Mouse (Mus musculus) heart, postnatal 0 days (tissue): ENCODE measurements at regions not wholly inside any gene's neighbourhood (a gene's known extent, or its start where the extent isn't known, plus 50 kb on each side); places are given as distances from the start of the nearest gene placed in this dataset.

Source experiments
- ATAC-seq: fragments of 200-750 bp; cut with Nextera tagmentation; 2 replicates; pipeline ENCODE4 v1.8.0; 2017; ENCODE audit warnings: low read depth, moderate number of reproducible peaks, moderate library complexity; ENCODE audit not compliant: insufficient read depth
- DNase-seq: peaks from one replicate; pipeline ENCODE4 v3.0.0-alpha.2; 2016; ENCODE audit warnings: low spot score
- H3K27ac ChIP-seq: fragments of 300-500 bp; sonication (generic); 2 replicates; pipeline ENCODE4 v1.5.1; 2014; ENCODE audit warnings: low read depth, mild to moderate bottlenecking
- H3K27me3 ChIP-seq: fragments of 300-500 bp; sonication (generic); 2 replicates; pipeline ENCODE4 v1.6.1; 2014; ENCODE audit warnings: low read length, mixed read lengths; ENCODE audit not compliant: control insufficient read depth, insufficient read depth
- H3K36me3 ChIP-seq: fragments of 300-500 bp; sonication (generic); replicated peaks from 2 replicates; pipeline ENCODE4 v1.6.1; 2014; ENCODE audit warnings: low read length, mixed read lengths; ENCODE audit not compliant: control insufficient read depth, insufficient read depth
- H3K4me1 ChIP-seq: fragments of 300-500 bp; sonication (generic); 2 replicates; pipeline ENCODE4 v1.6.1; 2014; ENCODE audit warnings: antibody characterized with exemption; ENCODE audit not compliant: control insufficient read depth, insufficient read depth
- H3K4me2 ChIP-seq: fragments of 300-500 bp; sonication (generic); 2 replicates; pipeline ENCODE4 v1.6.1; 2014; ENCODE audit warnings: low read depth, mild to moderate bottlenecking, low read length, moderate library complexity
- H3K4me3 ChIP-seq: fragments of 300-500 bp; sonication (generic); 2 replicates; pipeline ENCODE4 v1.5.1; 2014; ENCODE audit warnings: low read depth, low read length
- H3K9ac ChIP-seq: fragments of 300-500 bp; sonication (generic); replicated peaks from 2 replicates; pipeline ENCODE4 v1.6.1; 2014; ENCODE audit warnings: low read depth, low read length, mixed read lengths
- H3K9me3 ChIP-seq: fragments of 300-500 bp; sonication (generic); replicated peaks from 2 replicates; pipeline ENCODE4 v1.6.1; 2016; ENCODE audit warnings: low read length; ENCODE audit not compliant: control insufficient read depth
- CTCF ChIP-seq: IDR thresholded peaks from 2 replicates; pipeline ENCODE4 v1.5.1; 2016; ENCODE audit warnings: antibody characterized with exemption, control low read depth, low read depth
- EP300 ChIP-seq: IDR thresholded peaks from 2 replicates; pipeline ENCODE4 v1.6.1; 2016; ENCODE audit warnings: antibody characterized with exemption, low read depth
- WGBS: fragments of 180-500 bp; shearing (Covaris S2); extraction: QIAGEN DNeasy Blood & Tissue Kit; methylation state at CpG from one replicate; pipeline ENCODE4 v1.1.7; 2014; 5-methylcytosine and 5-hydroxymethylcytosine counted together

DNA sequence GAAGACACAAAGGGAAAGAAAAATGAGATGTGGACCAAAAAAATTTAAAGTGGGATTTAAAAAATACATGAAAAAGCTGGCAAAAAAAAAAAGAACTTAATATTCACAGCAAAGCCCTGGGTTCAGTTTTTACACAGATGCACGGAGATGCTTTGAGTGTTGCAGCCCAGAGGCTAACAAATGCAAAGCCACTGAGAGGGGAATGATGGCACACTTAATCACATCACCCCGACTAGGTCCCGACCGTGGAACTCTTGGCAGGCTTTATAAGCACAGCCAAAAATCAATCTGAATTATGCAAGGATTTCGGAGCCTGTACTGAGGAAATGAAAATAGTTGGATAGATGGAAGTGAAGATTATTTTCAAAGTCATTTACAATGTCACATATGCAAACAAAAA is 329.6 kb downstream of the Tdrd3 start:
- Histone ChIP-seq H3K36me3 (no peaks in the 10 kb centered on the region), H3K4me3 (no peak overlapping the region), H3K27ac (no peak overlapping the region), H3K4me1 (no peaks in the 10 kb centered on the region), H3K9ac (no peak overlapping the region), H3K27me3 (no peaks in the 10 kb centered on the region), H3K9me3 (no peaks in the 10 kb centered on the region), H3K4me2 (peak overlapping the region; percentile 50)
- TF ChIP-seq EP300 (no peak), CTCF (no peak)
- 47% methylated on average over 5 of the region's 5 CpGs for WGBS
- DNase-seq (no peak), ATAC-seq (no peak)

DNA sequence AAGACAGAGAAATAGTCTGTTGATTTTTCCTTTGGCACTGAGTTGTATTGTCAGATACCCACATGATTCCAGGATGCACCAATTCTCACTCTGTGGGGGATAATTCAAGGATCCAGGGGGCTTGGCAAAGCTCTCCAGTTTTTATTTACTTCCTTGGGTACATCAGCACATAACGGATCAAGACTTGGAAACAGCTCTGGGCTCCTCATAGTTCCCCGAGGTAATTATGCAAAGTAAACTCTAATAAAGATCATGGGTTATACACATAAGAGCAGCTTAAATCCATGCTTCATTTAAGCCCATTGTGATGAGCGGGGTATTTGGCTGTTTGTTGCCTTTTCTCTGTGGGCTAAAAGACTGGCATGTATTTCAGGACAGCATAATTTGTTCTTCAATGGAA is 332.6 kb downstream of the Tdrd3 start:
- Histone ChIP-seq H3K4me1 (no peaks in the 10 kb centered on the region), H3K27me3 (no peaks in the 10 kb centered on the region), H3K9me3 (no peaks in the 10 kb centered on the region), H3K4me2 (no peak overlapping the region), H3K4me3 (no peak overlapping the region), H3K36me3 (no peaks in the 10 kb centered on the region), H3K9ac (no peak overlapping the region), H3K27ac (no peak overlapping the region)
- 76% methylated on average over 3 of the region's 3 CpGs for WGBS
- no peak for ATAC-seq
- TF ChIP-seq EP300 (no peak), CTCF (no peak)
- DNase-seq: no peak

DNA sequence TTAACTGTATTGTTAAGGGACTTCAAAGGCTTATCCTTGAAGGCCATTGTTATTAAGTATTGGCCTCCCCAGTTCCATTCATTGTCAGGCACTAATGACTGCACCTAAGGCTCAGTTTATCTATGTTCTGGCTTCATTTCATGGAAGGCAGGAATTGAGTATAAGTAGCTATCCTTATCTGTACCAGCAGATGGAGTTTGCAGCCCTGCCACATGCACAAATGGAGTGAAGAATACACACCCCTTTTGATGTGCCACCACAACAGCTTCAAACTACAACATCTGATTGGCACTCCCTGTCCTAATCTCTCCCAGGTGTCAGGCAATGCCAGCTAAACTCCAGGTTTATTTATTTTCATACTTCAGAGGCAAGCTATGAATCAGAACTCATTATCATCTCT is 333.3 kb downstream of the Tdrd3 start:
- no peaks in the 10 kb centered on the region for H3K4me1 ChIP-seq
- ATAC-seq (no peak), DNase-seq (no peak)
- peak; percentile 25 for TF ChIP-seq CTCF
- no peak for TF ChIP-seq EP300
- no peaks in the 10 kb centered on the region for H3K27me3 ChIP-seq
- H3K9me3 ChIP-seq: no peaks in the 10 kb centered on the region
- no peak overlapping the region for H3K9ac ChIP-seq
- no peak overlapping the region for H3K27ac ChIP-seq
- no peak overlapping the region for H3K4me3 ChIP-seq
- no peaks in the 10 kb centered on the region for H3K36me3 ChIP-seq
- no peak overlapping the region for H3K4me2 ChIP-seq

DNA sequence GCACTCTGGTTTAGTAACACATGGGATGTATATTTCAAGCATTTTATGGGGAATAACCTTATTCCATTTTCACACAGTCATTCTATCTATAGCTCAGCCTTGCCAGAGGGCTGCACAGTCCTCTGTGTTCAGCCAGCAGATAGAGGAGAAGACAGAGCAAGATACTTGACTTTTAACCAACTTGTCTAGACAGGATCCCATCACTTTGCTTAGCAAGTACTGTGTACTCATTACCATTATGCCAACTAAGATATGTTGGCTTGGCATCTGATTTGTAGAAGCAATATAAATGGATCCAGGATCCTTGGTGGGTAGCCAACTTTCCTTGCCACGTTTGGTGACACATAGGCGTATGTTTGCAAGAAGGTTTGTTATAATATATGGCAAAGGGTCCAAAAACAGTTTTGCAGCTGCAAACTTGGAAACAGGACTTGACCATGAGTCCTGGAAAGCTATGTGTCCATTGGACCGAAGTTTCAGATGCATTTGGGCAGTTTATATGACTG is 334.3 kb downstream of the Tdrd3 start:
- 67% methylated on average over 3 of the region's 3 CpGs for WGBS
- no peak overlapping the region for H3K4me3 ChIP-seq

DNA sequence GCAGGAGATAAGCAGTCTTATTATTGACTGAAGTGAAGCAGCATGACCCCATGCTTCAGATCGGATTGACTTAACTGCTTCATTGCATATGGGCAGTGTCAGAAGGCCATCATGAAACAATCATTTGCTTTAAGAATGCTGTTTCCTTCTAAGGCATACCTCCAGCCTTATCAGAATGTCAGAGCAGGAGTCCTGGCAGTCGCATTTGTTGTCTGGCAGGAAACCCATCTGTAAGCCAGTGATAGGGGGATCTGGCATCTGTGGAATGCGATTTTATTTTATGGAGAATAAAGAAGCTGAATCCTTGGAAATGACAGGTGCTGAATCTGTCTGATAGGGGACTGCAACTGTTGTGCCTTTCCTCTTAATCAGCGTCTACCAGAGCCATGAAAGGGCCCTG is 338.3 kb downstream of the Tdrd3 start:
- WGBS: 5% methylated on average over 4 of the region's 4 CpGs

More for the DNA sequence above, 334.3 kb downstream of the Tdrd3 start:
- H3K9ac ChIP-seq: no peak overlapping the region
- H3K4me2 ChIP-seq: no peak overlapping the region
- ATAC-seq (no peak), DNase-seq (no peak)
- no peaks in the 10 kb centered on the region for H3K36me3 ChIP-seq
- no peaks in the 10 kb centered on the region for H3K27me3 ChIP-seq
- H3K27ac ChIP-seq: no peak overlapping the region
- TF ChIP-seq EP300 (no peak), CTCF (no peak)
- no peaks in the 10 kb centered on the region for H3K4me1 ChIP-seq
- H3K9me3 ChIP-seq: no peaks in the 10 kb centered on the region

DNA sequence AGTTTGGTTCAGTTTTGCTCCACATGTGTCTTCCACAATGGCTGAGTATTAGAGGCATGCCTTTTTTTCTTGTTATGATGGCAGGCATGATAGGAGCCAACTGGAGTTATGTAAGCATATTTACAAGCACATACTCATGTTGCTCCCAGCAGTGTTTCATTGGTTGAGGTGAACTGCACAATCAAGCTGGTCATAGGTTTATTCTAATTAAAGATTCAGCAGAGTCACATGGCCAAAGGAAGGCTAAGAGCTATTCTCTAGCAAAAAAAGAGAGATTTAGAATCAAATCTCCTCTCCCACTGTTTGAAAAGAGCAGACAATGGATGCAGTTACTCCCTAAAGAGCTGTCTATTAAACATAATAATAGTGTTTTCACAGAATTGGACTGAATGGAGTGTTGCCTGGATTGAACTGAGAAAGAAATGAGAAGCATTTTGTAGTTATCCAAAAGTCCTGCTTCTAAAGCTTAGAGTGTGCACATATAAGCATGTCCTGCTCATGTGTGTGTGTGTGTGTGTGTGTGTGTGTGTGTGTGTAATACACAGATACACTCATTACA is 359.0 kb downstream of the Tdrd3 start:
- DNase-seq (no peak), ATAC-seq (no peak)
- no peak for TF ChIP-seq CTCF
- TF ChIP-seq EP300: no peak
- no peaks in the 10 kb centered on the region for H3K27me3 ChIP-seq
- no peaks in the 10 kb centered on the region for H3K9me3 ChIP-seq
- no peak overlapping the region for H3K27ac ChIP-seq
- no peaks in the 10 kb centered on the region for H3K36me3 ChIP-seq
- no peak overlapping the region for H3K4me2 ChIP-seq
- no peaks in the 10 kb centered on the region for H3K4me1 ChIP-seq
- no peak overlapping the region for H3K9ac ChIP-seq
- no peak overlapping the region for H3K4me3 ChIP-seq

More for the DNA sequence above, 338.3 kb downstream of the Tdrd3 start:
- no peak for DNase-seq
- ATAC-seq: no peak
- no peaks in the 10 kb centered on the region for H3K4me1 ChIP-seq
- no peak overlapping the region for H3K4me3 ChIP-seq
- no peak overlapping the region for H3K9ac ChIP-seq
- H3K4me2 ChIP-seq: no peak overlapping the region
- no peak overlapping the region for H3K27ac ChIP-seq
- no peak for TF ChIP-seq CTCF
- H3K27me3 ChIP-seq: no peaks in the 10 kb centered on the region
- no peaks in the 10 kb centered on the region for H3K9me3 ChIP-seq
- H3K36me3 ChIP-seq: no peaks in the 10 kb centered on the region
